Mouse (Mus musculus): ENCODE results near the gene Kbtbd7. TPM values are rescaled to one million over a fixed set of nuclear protein-coding genes. Genes with fewer than 3 reads are reported as not detected.
"Not testable (repeated sequence)": the region's sequence is repeated elsewhere in the genome, so short reads cannot be mapped to it uniquely, and the experiment has no call there.

The Kbtbd7 gene
- polyA plus RNA-seq, 1 experiment from 2014 or later = 5.9 TPM

DNA sequence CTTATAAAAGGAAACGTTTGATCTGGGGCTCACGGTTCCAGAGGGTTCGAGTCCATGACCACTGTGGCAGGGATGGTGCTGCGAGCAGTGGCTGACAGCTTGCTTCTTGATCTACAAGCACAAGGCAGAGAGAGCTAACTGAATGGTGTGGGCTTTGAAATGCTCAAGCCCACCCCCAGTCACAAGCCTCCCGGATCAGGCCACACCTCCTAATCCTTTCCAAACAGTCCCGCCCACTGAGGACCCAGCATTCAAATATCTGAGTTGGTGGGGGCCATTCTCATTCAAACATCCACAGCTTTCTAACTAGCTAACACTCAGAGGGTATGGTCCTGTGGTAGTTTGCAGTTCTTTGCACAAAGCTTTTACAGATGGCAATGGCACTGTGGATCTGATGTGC lies 13.2 kb upstream of the Kbtbd7 start:
- WGBS = 79% methylated on average over 6 of the region's 6 CpGs
- TF ChIP-seq CTCF (IDR thresholded peaks at IDR 0.05; ENCODE audit: low read depth) = no peak
- H3K9me3 ChIP-seq (ENCODE audit: control insufficient read depth) = no peaks in the 10 kb centered on the region
- H3K27me3 ChIP-seq (replicated peaks; ENCODE audit: control insufficient read depth, insufficient read depth, low read length) = no peaks in the 10 kb centered on the region
- no peak overlapping the region for H3K4me3 ChIP-seq (ENCODE audit: low read depth, low read length)
- no peak for ATAC-seq
- H3K9ac ChIP-seq (ENCODE audit: low read depth, low read length) = no peak overlapping the region
- no peaks in the 10 kb centered on the region for H3K4me1 ChIP-seq (replicated peaks; ENCODE audit: control insufficient read depth, insufficient read depth, low read length)
- H3K27ac ChIP-seq (ENCODE audit: low read depth, low read length) = no peak overlapping the region
- H3K4me2 ChIP-seq (replicated peaks; ENCODE audit: low read depth) = no peak overlapping the region
- H3K36me3 ChIP-seq (ENCODE audit: control insufficient read depth, insufficient read depth) = peaks cover 25% of the 10 kb centered on the region; the same call in 1 of the 2 replicates

DNA sequence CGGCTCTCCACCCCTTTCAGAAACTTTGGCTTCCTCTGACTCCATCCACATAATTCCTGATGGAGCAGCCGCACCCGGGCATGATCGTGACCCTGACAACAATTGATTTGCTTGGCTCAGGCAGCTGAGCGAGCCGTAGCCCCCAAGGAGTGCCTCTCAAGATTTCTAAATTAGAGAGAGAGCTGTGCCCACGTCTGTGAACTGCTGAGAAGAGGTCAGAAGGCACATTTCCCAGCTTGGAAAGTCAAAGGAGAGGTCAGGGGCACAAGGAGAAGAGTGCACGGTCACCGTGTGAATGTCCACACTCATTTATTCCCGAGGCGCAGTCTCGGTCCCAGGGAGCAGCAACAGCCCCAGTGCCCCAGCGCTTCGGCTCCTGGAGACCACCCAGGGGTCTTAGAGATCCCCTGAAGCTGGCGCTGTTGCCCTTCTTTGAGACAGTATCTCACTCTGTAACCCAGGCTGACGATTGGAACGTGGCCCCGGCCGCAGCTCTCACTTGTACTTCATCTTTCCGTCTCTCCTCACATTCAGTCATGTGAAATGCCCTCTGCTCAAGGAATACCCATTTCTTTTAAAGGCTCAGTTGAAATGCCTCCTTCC lies 6.1 kb upstream of the Kbtbd7 start:
- no peak overlapping the region for H3K4me3 ChIP-seq (ENCODE audit: low read depth, low read length)
- no peaks in the 10 kb centered on the region for H3K27me3 ChIP-seq (replicated peaks; ENCODE audit: control insufficient read depth, insufficient read depth, low read length)
- no peak for ATAC-seq
- no peaks in the 10 kb centered on the region for H3K4me1 ChIP-seq (replicated peaks; ENCODE audit: control insufficient read depth, insufficient read depth, low read length)
- no peak for TF ChIP-seq CTCF (IDR thresholded peaks at IDR 0.05; ENCODE audit: low read depth)
- H3K9ac ChIP-seq (ENCODE audit: low read depth, low read length) = no peak overlapping the region
- 73% methylated on average over 20 of the region's 20 CpGs for WGBS
- no peaks in the 10 kb centered on the region for H3K9me3 ChIP-seq (ENCODE audit: control insufficient read depth)
- peaks cover 16% of the 10 kb centered on the region for H3K36me3 ChIP-seq (ENCODE audit: control insufficient read depth, insufficient read depth)
- no peak overlapping the region for H3K4me2 ChIP-seq (replicated peaks; ENCODE audit: low read depth)
- H3K27ac ChIP-seq (ENCODE audit: low read depth, low read length) = no peak overlapping the region

DNA sequence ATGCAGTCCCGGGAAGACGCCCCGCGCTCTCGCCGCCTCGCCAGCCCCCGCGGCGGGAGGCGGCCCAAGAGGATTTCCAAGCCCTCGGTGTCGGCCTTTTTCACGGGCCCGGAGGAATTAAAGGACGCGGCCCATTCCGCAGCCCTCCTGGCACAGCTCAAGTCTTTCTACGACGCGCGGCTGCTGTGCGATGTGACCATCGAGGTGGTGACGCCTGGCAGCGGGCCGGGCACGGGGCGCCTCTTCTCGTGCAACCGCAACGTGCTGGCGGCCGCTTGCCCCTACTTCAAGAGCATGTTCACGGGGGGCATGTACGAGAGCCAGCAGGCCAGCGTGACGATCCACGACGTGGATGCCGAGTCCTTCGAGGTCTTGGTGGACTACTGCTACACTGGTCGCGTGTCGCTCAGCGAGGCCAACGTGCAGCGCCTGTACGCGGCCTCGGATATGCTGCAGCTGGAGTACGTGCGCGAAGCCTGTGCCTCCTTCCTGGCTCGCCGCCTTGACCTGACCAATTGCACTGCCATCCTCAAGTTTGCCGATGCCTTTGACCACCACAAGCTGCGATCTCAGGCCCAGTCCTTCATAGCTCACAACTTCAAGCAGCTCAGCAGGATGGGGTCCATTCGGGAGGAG lies 537 bp downstream of the Kbtbd7 start:
- H3K27me3 ChIP-seq (replicated peaks; ENCODE audit: control insufficient read depth, insufficient read depth, low read length); H3K4me1 ChIP-seq (replicated peaks; ENCODE audit: control insufficient read depth, insufficient read depth, low read length); H3K9ac ChIP-seq (ENCODE audit: low read depth, low read length); H3K9me3 ChIP-seq (ENCODE audit: control insufficient read depth); H3K36me3 ChIP-seq (ENCODE audit: control insufficient read depth, insufficient read depth): not testable (repeated sequence)
- 48% methylated on average over 7 of the region's 59 CpGs for WGBS
- H3K4me2 ChIP-seq (replicated peaks; ENCODE audit: low read depth) = peak overlapping the region; percentile 52
- peak overlapping the region; percentile 74 for H3K27ac ChIP-seq (ENCODE audit: low read depth, low read length)
- H3K4me3 ChIP-seq (ENCODE audit: low read depth, low read length) = peak overlapping the region; percentile 36
- peak; percentile 52 for ATAC-seq

DNA sequence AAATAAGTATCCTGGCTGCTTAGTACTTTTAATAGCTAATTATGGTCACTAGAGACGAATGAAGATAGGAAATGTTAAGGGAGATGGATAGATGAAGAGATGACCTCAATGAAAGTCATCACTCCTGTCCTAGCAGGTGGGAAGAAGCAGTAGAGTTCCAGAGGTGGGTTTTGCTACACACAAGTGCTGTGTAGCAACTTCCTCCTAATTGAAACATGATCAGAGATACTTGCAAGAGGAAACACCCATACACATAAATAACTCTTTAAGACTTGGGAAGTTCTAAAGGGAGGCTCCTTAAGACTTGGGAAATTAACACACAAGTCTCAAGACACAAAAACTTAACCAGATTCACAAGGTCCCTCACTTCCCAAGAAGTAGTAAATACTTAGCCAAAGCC lies 7.8 kb downstream of the Kbtbd7 start:
- Histone ChIP-seq H3K9me3 (ENCODE audit: control insufficient read depth) (no peaks in the 10 kb centered on the region), H3K4me3 (ENCODE audit: low read depth, low read length) (no peak overlapping the region), H3K4me2 (replicated peaks; ENCODE audit: low read depth) (no peak overlapping the region), H3K27me3 (replicated peaks; ENCODE audit: control insufficient read depth, insufficient read depth, low read length) (no peaks in the 10 kb centered on the region), H3K4me1 (replicated peaks; ENCODE audit: control insufficient read depth, insufficient read depth, low read length) (no peaks in the 10 kb centered on the region), H3K9ac (ENCODE audit: low read depth, low read length) (no peak overlapping the region), H3K36me3 (ENCODE audit: control insufficient read depth, insufficient read depth) (no peaks in the 10 kb centered on the region), H3K27ac (ENCODE audit: low read depth, low read length) (no peak overlapping the region)
- no peak for TF ChIP-seq CTCF (IDR thresholded peaks at IDR 0.05; ENCODE audit: low read depth)
- ATAC-seq = no peak
- 89% methylated on average over 1 of the region's 1 CpGs for WGBS

DNA sequence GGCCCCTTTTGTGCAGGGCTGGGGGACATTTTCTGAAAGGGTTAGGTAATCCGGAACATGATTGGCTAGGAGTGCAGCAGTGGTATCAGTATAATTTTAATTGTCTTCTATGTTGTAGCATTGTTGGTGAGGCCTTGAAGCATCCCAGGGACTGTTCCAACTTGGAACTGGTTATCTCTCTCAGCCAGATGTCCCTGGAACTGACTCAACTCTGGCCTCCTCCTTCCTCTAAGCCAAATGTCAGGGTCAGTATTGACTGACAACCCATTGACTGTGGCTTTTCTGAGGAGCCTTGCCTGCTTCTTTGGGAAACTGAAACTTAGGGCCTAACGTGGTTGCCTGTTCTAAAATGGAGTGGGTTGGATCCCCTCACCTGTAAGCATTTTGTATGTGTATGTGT lies 14.3 kb downstream of the Kbtbd7 start:
- WGBS = 91% methylated on average over 2 of the region's 2 CpGs
- no peak for TF ChIP-seq CTCF (IDR thresholded peaks at IDR 0.05; ENCODE audit: low read depth)

DNA sequence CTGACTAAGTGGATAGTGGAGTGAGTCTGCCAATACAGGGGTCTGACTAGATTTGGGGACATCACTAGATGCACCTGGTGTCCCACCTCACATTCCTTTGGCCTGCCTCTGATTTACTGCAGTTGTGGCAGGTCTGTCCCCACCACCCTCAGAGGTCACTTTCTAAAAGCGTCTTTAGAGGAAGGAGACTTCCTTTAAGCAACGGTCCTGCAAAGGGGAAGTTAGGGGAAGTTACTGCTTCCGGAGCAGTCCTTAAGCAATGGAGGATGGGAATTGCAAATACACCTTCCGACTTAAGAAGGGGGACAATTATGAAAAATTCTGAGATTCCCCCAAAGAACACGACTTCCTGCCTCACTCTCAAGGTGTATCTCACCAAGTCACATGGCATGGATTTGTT lies 15.1 kb downstream of the Kbtbd7 start:
- WGBS = 74% methylated on average over 5 of the region's 5 CpGs
- ATAC-seq = no peak
- H3K4me1 ChIP-seq (replicated peaks; ENCODE audit: control insufficient read depth, insufficient read depth, low read length) = no peaks in the 10 kb centered on the region
- H3K4me3 ChIP-seq (ENCODE audit: low read depth, low read length) = no peak overlapping the region
- no peak overlapping the region for H3K4me2 ChIP-seq (replicated peaks; ENCODE audit: low read depth)
- no peaks in the 10 kb centered on the region for H3K27me3 ChIP-seq (replicated peaks; ENCODE audit: control insufficient read depth, insufficient read depth, low read length)
- H3K9me3 ChIP-seq (ENCODE audit: control insufficient read depth) = no peaks in the 10 kb centered on the region
- TF ChIP-seq CTCF (IDR thresholded peaks at IDR 0.05; ENCODE audit: low read depth) = no peak
- no peak overlapping the region for H3K9ac ChIP-seq (ENCODE audit: low read depth, low read length)
- no peaks in the 10 kb centered on the region for H3K36me3 ChIP-seq (ENCODE audit: control insufficient read depth, insufficient read depth)
- no peak overlapping the region for H3K27ac ChIP-seq (ENCODE audit: low read depth, low read length)

More for the DNA sequence above, 14.3 kb downstream of the Kbtbd7 start:
- Histone ChIP-seq H3K4me1 (replicated peaks; ENCODE audit: control insufficient read depth, insufficient read depth, low read length) (no peaks in the 10 kb centered on the region), H3K36me3 (ENCODE audit: control insufficient read depth, insufficient read depth) (no peaks in the 10 kb centered on the region), H3K27me3 (replicated peaks; ENCODE audit: control insufficient read depth, insufficient read depth, low read length) (no peaks in the 10 kb centered on the region), H3K9me3 (ENCODE audit: control insufficient read depth) (no peaks in the 10 kb centered on the region), H3K4me2 (replicated peaks; ENCODE audit: low read depth) (no peak overlapping the region), H3K27ac (ENCODE audit: low read depth, low read length) (no peak overlapping the region), H3K9ac (ENCODE audit: low read depth, low read length) (no peak overlapping the region), H3K4me3 (ENCODE audit: low read depth, low read length) (no peak overlapping the region)
- ATAC-seq = no peak

Data from intestine, postnatal 0 days (tissue).